Mouse (Mus musculus) A20 (cell line): Measurements from ENCODE around the gene Agap1.

Experiments
- DNase-seq: peaks from one replicate; pipeline ENCODE4 v3.0.0-alpha.2; 2011; ENCODE audit warnings: low read depth, low spot score

Agap1 gene

GRCm38 (mm10) chr1:89613234-89613870 is 158.7 kb downstream of the Agap1 start:
- no peak for DNase-seq

DNA sequence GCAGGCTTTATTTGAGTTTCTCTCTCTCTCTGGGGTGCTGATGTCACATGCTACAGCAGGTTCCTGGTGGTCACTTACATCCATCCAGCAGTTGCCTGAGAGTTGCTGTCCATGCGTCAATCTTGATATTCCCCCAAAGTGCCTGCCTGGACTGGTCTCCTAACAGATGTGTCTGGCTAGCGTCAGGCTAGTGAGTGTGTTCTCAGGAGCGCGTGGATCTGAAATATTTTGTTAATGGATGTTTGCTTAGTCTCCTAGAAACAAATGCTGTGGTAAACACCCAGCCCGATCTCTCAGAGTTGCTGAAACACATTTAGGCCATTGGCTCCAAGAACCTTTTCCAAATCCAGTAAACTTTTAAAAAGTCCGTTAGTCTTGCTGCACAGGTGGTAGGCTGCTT is 161.9 kb downstream of the Agap1 start:
- DNase-seq, result no peak

GRCm38 (mm10) chr1:89617336-89617735 is 162.7 kb downstream of the Agap1 start:
- no peak for DNase-seq

DNA sequence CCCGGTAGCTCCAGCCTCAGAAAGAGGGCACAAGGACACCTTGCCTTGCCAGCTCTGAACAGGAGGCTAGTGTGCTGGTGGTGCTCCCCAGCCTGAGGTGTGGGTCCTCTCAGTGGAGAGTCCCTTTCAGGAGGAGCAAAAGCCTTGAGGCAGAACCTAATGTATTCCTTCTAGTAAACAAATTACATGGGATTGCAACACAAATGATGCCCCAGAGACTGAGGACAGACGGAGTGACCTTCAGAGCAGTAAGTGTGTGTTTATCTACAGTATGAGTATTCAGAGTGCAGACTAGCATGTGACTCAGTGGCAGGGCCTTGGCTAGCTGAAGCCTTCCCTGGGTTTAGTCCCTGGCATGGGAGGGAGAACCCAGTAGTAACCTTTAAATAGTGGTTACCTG is 165.4 kb downstream of the Agap1 start:
- no peak for DNase-seq

DNA sequence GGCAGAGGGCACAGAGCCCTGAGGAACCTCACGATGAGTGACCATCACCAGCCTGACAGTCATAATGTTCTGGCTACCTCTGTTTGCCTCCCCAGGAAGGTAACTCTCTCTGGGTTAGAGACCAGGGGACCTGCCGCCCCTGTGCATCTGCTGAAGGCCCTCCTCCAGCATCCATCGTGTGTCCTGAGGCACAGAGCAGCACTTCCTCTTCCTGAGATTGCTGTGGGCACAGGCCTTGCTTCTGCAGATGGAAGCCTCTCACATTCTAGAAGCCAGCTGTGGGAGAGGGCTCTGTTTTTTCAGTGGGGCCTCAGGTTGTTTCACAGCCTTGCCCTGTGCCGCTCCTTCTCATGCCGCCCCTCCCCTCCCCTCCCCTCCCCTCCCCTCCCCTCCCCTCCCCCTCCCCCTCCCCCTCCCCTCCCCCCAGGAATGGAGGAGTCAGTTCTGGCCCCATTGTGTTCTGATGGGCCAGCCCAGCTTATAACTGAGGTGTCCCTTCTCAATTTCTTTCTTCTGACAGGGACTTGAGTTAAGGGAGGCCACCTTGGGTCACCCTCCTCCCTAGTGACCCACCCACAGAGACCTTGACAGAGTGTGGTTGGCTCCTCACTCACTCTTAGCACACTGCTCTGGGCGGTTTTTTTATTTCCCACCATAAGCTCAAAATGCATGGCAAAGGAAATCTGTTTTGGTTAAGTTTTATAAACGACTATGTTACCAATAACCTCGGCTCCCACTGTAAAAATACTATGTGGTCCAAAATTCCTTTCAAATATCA is 166.6 kb downstream of the Agap1 start:
- DNase-seq, result no peak

DNA sequence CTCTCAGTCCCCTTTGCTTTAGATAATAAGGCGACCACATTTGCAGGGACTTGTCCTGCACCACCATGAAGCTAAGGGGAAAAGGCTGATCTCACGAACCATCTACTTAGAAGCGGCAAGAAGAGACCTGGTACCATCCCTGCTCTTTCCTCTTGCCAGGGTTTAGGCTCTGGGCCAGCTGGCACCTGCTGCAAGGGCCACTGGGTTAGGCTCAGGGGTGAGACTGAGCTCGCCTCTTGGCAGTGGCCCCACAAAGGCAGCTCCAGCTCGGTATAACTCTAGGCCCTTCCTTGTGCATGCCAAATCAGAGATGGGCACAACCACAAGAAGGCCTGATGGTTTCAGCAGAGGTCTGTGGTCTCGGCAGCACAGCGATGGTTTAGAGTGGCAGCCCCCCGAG is 167.3 kb downstream of the Agap1 start:
- no peak for DNase-seq

- no peak for DNase-seq
These were observed 168.2 kb downstream of the Agap1 start for GRCm38 (mm10) chr1:89622801-89623200.

DNA sequence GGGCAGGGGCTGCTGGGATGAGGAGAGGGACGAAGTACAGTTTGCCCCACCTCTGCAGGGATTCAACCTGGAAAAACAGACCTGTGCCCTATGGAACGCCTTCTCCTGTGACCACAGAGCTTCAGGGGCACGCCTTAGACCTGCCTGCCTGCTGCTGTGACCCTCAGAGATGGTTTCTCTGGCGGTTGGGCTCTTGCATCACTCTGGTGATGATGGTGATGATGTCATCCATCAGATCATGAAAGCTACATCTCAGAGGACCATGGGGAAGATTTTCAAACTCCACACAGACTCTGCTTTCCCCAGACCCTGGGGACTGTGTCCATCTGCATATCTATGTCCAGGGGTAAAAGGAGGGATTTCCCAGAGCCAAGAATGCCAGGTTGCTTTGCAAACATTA is 170.7 kb downstream of the Agap1 start:
- no peak for DNase-seq

GRCm38 (mm10) chr1:89625967-89626366 is 171.4 kb downstream of the Agap1 start:
- DNase-seq, result no peak

DNA sequence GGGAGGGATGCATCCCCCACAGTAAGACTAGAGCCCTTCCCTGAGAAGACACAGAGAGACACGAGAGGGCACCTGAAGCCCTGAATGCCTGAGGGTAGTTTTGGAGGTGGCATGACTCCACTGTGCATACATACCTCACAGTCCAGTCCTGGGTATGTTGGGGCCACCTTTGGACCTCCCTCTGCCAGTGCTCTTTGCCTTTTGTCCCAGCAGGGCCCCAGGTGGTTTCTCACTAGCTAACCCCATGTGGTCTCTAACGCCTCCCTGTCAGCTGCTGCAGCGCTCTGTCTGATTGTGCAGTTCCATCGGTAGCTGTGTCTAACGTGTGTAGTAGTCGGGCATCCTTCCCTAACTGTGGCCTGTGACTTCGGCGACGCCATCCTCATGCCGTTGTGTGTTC is 172.3 kb downstream of the Agap1 start:
- DNase-seq, result no peak

GRCm38 (mm10) chr1:89627650-89628049 is 173.0 kb downstream of the Agap1 start:
- no peak for DNase-seq

- no peak for DNase-seq
These were observed 176.2 kb downstream of the Agap1 start for GRCm38 (mm10) chr1:89630836-89631235.

DNA sequence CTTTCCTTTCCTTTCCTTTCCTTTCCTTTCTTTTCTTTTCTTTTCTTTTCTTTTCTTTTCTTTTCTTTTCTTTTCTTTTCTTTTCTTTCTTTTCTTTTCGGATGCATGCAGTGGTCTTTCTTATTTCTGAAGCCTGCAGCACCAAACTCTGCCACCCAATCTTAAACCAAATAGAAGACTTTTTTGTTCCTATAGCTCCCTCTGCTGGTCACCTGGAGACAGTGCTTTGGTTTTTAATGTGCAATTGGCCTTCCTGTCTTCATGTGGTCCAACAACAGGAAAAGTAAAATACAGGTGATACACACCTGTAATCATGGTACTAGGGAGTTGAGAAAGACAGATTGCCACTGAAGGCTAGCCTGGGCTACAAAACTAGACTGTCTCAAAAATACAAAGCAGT is 177.1 kb downstream of the Agap1 start:
- no peak for DNase-seq

DNA sequence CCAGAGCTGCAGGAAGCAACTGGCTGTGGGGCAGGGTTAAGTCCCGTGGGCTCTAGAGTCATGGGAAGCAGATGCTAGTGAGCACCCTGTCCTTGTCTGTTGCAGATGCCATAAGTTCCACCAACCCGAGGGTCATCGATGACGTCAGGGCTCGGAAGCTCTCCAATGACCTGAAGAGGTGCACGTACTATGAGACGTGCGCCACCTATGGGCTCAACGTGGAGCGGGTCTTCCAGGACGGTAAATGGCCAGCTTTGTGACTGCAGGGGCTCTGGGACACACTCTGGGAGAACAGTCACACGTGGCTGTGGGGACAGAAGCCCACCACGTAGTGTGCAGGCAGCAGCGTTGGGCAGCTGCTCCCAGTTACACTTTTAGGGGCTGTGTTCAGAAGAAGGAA is 179.4 kb downstream of the Agap1 start:
- no peak for DNase-seq

GRCm38 (mm10) chr1:89635131-89635530 is 180.5 kb downstream of the Agap1 start:
- DNase-seq, result no peak

GRCm38 (mm10) chr1:89637670-89638069 is 183.1 kb downstream of the Agap1 start:
- no peak for DNase-seq

- no peak for DNase-seq
These were observed 189.0 kb downstream of the Agap1 start for GRCm38 (mm10) chr1:89643445-89644100.

- no peak for DNase-seq
These were observed 189.5 kb downstream of the Agap1 start for GRCm38 (mm10) chr1:89644120-89644519.

DNA sequence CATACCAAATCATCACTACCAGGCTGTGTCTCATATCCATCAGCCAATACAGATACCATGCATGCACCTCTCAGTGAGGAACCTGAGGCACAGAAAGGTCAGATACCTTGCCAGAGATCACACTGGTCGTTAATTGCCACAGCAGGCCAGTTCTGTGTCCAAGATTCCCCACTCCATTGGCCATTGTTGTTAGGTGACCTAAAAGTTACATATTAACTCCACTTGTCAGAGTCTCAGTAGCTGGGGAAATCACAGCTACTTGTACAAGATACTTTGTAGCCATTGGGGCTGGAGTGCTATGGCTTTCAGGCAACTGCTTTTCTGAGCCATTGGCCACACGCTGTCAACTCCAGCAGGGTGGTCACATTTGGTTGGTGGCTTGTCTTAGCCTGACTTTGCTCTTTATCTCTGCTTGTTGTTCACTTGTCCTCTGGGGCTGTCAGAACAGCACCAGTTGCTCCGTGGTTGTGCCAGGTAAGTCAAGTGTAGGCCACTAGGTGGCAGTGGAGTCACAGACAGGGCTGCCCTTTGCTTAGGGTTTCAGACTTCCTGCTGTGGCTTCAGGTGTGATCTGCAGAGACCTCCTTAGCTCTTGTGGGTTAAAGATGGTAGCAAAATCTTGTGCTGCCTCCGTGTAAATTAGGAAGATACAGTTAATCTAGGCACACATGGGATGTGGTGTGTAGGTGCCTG is 191.9 kb downstream of the Agap1 start:
- no peak for DNase-seq

GRCm38 (mm10) chr1:89647505-89647904 is 192.9 kb downstream of the Agap1 start:
- DNase-seq, result no peak

DNA sequence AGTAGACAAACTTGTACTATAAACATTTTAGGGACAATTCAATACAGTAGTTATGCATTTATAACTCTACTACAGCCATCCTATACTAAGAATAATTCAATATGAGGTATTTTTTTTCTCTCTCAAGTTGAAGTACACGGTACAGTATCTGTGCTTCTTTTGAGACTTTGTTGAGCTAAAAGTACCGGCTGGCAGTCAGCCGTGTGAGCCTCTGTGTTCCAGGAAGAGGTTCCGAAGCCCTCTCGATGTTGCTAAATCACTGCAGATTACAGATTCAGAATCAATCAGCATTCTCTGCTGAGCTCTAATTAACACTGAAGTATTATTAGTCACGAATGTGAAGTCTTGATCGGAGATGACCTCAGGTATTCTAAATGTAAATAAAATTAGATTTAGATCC is 196.0 kb downstream of the Agap1 start:
- no peak for DNase-seq

GRCm38 (mm10) chr1:89656167-89656566 is 201.6 kb downstream of the Agap1 start:
- no peak for DNase-seq
